Mouse (Mus musculus) layer of hippocampus, adult 2 months (tissue): ENCODE measurements at regions not wholly inside any gene's neighbourhood (a gene's known extent, or its start where the extent isn't known, plus 50 kb on each side); places are given as distances from the start of the nearest gene placed in this dataset.
A peak's percentile ranks its signal among the peaks of the same experiment; 100 is the strongest.

Source experiments
- DNase-seq, 2 experiments: peaks; one replicate each; pipeline ENCODE4 v3.0.0; 2022; ENCODE audit warnings: low spot score in 2 of 2
- H3K27ac ChIP-seq: fragments of 200-600 bp; 2 replicates; pipeline ENCODE4 v1.8.1; 2022
- H3K4me3 ChIP-seq: fragments of 200-600 bp; 2 replicates; pipeline ENCODE4 v1.8.1; 2022; ENCODE audit warnings: mild to moderate bottlenecking
- CTCF ChIP-seq: fragments of 200-600 bp; conservative IDR thresholded peaks from 2 replicates; pipeline ENCODE4 v1.8.1; 2022; ENCODE audit warnings: antibody characterized with exemption, mild to moderate bottlenecking, moderate library complexity

- DNase-seq: peak in 1 of 2 experiments; percentile 26
- peak; percentile 85 for TF ChIP-seq CTCF
- Histone ChIP-seq H3K4me3 (no peak overlapping the region), H3K27ac (no peak overlapping the region)
Observed at GRCm38 (mm10) chr8:15734461-15734860, 688.6 kb upstream of the BB014433 start.

- no peak overlapping the region for H3K4me3 ChIP-seq
- no peak for TF ChIP-seq CTCF
- DNase-seq: no peak
- H3K27ac ChIP-seq: no peak overlapping the region
Observed at GRCm38 (mm10) chr8:15731324-15731723, 685.4 kb upstream of the BB014433 start.

- peak; percentile 91 for TF ChIP-seq CTCF
- no peak overlapping the region for H3K4me3 ChIP-seq
- no peak overlapping the region for H3K27ac ChIP-seq
- peak; percentile 52 to 73 for DNase-seq
Observed at GRCm38 (mm10) chr8:15729075-15729474, 683.2 kb upstream of the BB014433 start.

GRCm38 (mm10) chr8:15726310-15726709 is 680.4 kb upstream of the BB014433 start:
- no peak overlapping the region for H3K27ac ChIP-seq
- no peak overlapping the region for H3K4me3 ChIP-seq
- no peak for DNase-seq
- TF ChIP-seq CTCF: no peak
